Mouse (Mus musculus) heart, adult 18-20 months (tissue): Measurements from ENCODE around the gene Kdm4c. TPM values are rescaled to one million over a fixed set of nuclear protein-coding genes. Genes with fewer than 3 reads are reported as not detected.
"Not testable (repeated sequence)": the region's sequence is repeated elsewhere in the genome, so short reads cannot be mapped to it uniquely, and the experiment has no call there.

ENCODE experiments used
- DNase-seq, 2 experiments: peaks; one replicate each; pipeline ENCODE4 v3.0.0; 2021 to 2022; ENCODE audit warnings: mixed read lengths in 1 of 2
- total RNA-seq, 2 experiments: library from RNA; stranded (reverse); gene quantifications; 2 replicates each; pipeline ENCODE4 v1.2.3; 2021

Gene Kdm4c
- total RNA-seq, 2 experiments from 2014 or later: 10.3 to 11.2 TPM

DNA sequence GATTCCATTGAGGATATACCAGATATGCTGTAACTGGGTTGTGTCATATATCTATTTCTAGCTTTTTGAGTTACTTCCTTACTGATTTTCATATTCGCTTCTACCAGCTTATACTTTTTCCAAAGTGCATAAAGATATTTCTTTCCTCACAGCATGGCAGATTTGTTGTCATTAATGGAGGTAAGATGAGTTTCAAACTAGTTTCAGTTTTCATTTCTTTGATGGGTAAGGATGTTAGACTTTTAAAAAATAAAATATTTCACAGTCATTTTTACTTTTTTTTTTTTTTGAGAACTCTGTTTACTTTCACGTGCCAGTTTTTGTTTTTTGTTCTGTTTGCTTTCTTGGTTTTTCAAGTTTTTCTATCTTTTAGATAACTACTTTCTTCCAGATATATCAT is 70.6 kb downstream of the Kdm4c start:
- no peak for DNase-seq

DNA sequence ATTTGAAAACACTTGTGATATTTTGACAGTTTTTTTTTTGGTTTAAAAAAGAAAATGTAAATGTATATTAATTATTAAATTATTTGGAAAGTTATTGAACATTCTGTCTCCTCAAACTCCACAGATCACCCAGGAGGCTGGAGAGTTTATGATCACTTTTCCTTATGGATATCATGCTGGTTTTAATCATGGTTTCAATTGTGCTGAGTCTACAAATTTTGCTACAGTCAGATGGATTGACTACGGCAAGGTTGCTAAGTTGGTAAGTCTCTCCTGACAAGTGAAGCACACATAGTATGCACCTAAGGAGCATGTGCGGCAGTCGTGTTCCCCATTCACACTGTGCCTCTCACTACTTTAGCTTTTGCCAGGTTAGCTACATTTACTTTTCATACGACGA is 73.1 kb downstream of the Kdm4c start:
- DNase-seq: no peak

DNA sequence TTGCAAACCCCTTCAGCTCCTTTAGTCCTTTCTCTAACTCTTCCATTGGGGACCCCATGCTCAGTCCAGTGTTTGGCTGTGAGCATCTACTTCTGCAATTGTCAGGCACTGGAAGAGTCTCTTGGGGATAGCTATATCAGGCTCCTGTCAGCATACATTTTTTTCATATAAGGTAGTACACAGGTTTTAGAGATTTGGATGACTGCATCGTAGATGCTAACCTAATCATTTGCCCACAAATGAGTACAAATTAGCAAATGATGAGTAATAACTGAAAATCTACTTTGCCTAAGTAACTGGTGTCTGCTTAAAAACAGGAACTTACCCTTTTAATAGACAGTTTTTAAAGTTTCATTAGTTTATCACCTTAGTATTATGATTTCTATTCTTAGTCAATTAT is 77.0 kb downstream of the Kdm4c start:
- no peak for DNase-seq

DNA sequence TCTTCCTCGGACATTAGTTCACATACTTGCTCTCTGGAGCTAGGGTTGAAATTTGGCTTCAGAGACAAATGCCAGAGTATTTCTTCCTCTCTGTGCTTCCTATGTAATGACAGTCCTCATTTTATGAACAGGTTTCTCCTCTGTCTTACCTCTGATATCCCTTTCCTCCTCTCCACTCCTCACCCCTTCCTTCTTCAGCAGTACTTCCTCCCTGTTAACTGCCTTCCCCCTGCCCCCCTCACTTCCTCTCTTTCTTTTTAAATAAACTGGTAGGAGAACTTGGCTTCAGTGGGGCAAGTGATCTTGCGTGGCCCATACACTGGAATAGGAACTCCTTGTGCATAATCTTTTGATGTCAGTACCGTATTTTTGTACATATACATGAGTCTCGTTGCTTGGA is 115.2 kb downstream of the Kdm4c start:
- DNase-seq: no peak

DNA sequence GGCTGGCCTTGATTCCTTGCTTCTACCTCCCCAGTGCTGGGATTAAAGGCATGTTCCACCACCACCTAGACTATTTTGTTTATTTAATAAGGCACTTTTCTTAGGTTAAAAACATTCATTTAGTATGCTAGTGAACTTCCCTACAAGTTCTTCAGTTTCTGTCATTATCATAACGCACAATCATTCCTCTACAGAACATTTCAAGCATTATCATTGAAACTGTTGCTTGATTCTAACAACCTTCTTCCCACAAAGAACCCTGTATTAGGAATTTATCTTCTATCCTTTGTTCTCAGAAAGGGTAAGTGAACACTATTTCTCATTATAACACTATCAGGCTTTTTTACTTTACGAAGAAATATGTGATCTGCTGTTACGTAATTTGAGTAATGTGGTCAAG is 118.0 kb downstream of the Kdm4c start:
- no peak for DNase-seq

DNA sequence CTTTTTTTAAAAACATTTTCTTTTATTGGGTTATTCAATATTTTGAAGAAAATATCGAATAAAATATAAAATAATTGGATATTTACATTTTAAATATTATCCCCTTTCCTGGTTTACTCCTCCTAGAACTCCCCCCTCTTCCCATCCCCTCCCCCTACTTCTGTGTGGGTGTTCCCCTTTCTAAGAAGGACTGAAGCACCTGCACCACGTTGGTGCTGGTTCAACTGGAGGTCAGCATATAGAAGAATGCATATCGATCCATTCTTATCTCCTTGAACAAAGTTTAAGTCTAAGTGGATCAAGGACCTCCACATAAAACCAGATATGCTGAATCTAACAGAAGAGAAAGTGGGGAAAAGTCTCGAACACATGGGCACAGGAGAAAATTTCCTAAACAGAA is 144.3 kb downstream of the Kdm4c start:
- no peak for DNase-seq

DNA sequence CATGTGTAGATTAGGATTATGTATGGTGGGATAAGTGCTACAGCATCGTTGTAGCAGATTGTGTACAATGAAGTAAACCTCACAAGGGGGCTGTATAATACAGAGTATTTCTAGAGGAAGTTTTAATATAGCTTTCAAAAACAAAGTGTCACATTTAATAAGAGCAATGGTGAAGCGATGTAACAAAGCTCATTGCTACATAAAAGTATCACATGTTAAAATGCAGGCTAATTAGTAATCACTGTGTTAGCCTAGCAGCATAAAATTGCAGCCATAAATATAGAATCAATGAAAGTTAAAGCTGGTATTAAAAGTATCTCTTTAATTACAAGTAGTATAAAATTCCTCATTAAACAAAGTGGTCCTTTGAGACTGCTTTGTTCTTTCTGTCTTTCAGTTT is 150.9 kb downstream of the Kdm4c start:
- DNase-seq: no peak

DNA sequence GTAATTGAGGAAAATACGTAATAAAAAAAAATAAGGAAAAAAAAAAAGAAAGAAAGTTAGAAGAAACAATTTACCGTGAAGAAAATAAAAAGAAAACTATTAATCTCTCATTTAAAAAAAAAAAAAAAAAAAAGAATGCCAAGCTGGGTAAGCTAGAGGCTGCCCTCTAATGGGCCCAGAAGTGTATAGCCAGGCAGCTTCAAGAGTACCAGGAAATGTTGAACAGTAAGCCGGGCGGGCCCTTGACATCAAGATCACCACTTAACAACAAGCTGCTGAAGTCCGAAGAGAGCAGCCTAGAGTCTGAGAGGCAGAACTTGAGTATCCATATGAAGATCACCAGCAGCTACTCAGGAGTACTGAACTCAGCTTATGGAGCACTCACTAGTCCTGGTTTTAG is 154.3 kb downstream of the Kdm4c start:
- DNase-seq: no peak

DNA sequence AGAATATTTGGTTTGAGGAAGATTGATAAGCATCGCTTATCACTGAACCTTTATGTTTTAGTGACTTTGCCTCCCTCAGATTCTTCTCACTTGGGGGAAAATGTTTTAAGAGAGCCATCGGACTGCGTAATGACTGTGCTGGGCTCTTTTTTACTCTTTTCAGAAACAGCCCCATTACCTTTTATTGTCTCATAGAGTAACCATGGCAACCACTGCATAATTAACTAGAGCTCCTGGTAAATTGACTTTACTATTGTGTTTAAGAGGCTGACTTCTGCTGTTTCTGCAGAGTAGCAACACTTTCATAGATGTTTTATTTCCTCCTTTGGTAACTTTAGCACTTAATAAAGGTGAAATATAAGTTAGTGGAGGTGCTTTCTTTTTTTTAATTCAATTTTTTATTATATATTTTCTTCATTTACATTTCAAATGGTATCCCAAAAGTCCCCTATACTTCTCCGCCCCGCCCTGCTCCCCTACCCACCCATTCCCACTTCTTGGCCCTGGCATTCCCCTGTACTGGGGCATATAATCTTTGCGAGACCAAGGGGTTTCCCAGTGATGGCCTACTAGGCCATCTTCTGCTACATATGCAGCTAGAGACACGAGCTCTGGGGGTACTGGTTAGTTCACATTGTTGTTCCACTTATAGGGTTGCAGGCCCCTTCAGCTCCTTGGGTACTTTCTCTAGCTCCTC is 159.5 kb downstream of the Kdm4c start:
- not testable (repeated sequence) for DNase-seq

DNA sequence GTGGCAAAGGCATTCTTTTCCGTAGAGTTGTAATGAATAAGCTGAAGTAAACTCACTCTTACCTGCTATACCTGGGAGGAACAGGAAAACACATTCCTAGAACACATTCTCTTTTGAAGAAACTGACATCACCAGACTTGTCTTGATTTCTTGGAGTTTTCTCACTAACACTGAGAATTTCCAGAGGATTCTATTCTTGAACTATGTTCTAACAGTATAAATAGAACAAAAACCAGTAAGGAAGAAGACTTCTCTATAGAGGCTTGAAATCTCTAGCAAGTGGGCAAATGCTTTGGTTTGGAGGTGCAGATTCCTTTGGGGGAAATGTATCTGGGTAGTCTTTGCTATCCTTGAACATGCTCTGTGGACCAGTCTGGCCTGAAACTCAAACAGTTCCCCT is 166.4 kb downstream of the Kdm4c start:
- DNase-seq: no peak

DNA sequence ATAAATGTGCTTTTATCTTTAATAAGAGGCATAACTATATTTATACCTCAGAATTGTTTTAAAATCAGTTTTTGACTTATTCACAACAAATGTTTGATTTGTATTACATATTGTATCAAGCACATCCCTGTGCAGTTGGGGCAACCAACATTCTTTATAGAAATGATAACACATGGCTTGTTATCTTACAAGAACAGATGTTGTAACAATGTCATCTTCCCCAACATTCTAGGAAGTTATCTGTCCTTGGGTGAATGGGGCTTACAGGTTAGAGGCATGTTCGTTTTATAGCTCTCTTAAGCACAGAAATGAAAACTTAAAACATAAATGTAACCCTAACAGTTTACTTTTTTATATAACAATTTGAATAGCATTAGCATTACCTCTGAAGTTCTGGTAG is 177.5 kb downstream of the Kdm4c start:
- DNase-seq: no peak

Other genes starting within 250 kb of the Kdm4c start
- under 1 TPM; 0.12 to 0.23 TPM for gene Frmd3, start 229.1 kb upstream of the Kdm4c start, total RNA-seq